Mouse (Mus musculus): ENCODE results near the gene Ttc3.

- TF ChIP-seq CTCF (IDR thresholded peaks at IDR 0.05; ENCODE audit: low read depth), result no peak
- TF ChIP-seq EP300 (IDR thresholded peaks at IDR 0.05; ENCODE audit: low read depth), result no peak
Observed at GRCm38 (mm10) chr16:94349588-94350286, 20.7 kb upstream of the Ttc3 start.
